Mouse (Mus musculus): ENCODE results near the gene Prkaa2. TPM values are rescaled to one million over a fixed set of nuclear protein-coding genes. Genes with fewer than 3 reads are reported as not detected.
A peak's percentile ranks its signal among the peaks of the same experiment; 100 is the strongest.

Gene Prkaa2
- polyA plus RNA-seq, 1 experiment, result 11.8 TPM

- TF ChIP-seq POLR2A (IDR thresholded peaks at IDR 0.05; ENCODE audit: borderline replicate concordance, extremely low read depth, insufficient read depth, insufficient read length, poor library complexity, severe bottlenecking) (no peak), CTCF (IDR thresholded peaks at IDR 0.05; ENCODE audit: borderline replicate concordance, extremely low read depth, insufficient read depth, insufficient read length) (no peak)
- DNase-seq (ENCODE audit: low read depth), result no peak
Observed at GRCm38 (mm10) chr4:105133350-105134050, 23.8 kb upstream of the Prkaa2 start.

- DNase-seq (ENCODE audit: low read depth), result no peak
- TF ChIP-seq CTCF (IDR thresholded peaks at IDR 0.05; ENCODE audit: borderline replicate concordance, extremely low read depth, insufficient read depth, insufficient read length) (no peak), POLR2A (IDR thresholded peaks at IDR 0.05; ENCODE audit: borderline replicate concordance, extremely low read depth, insufficient read depth, insufficient read length, poor library complexity, severe bottlenecking) (no peak)
Observed at GRCm38 (mm10) chr4:105131756-105132314, 22.1 kb upstream of the Prkaa2 start.

GRCm38 (mm10) chr4:105129212-105129611 lies 19.5 kb upstream of the Prkaa2 start:
- DNase-seq (ENCODE audit: low read depth), result no peak
- no peak for TF ChIP-seq CTCF (IDR thresholded peaks at IDR 0.05; ENCODE audit: borderline replicate concordance, extremely low read depth, insufficient read depth, insufficient read length)
- TF ChIP-seq POLR2A (IDR thresholded peaks at IDR 0.05; ENCODE audit: borderline replicate concordance, extremely low read depth, insufficient read depth, insufficient read length, poor library complexity, severe bottlenecking), result no peak

GRCm38 (mm10) chr4:105122429-105122828 lies 12.7 kb upstream of the Prkaa2 start:
- peak; percentile 76 for DNase-seq (ENCODE audit: low read depth)
- TF ChIP-seq POLR2A (IDR thresholded peaks at IDR 0.05; ENCODE audit: borderline replicate concordance, extremely low read depth, insufficient read depth, insufficient read length, poor library complexity, severe bottlenecking), result no peak
- TF ChIP-seq CTCF (IDR thresholded peaks at IDR 0.05; ENCODE audit: borderline replicate concordance, extremely low read depth, insufficient read depth, insufficient read length), result peak; percentile 60; the same call in 1 of the 2 replicates

- DNase-seq (ENCODE audit: low read depth), result peak; percentile 49
- no peak for TF ChIP-seq POLR2A (IDR thresholded peaks at IDR 0.05; ENCODE audit: borderline replicate concordance, extremely low read depth, insufficient read depth, insufficient read length, poor library complexity, severe bottlenecking)
- TF ChIP-seq CTCF (IDR thresholded peaks at IDR 0.05; ENCODE audit: borderline replicate concordance, extremely low read depth, insufficient read depth, insufficient read length), result no peak
Observed at GRCm38 (mm10) chr4:105121081-105121480, 11.4 kb upstream of the Prkaa2 start.

GRCm38 (mm10) chr4:105113468-105113867 lies 3.8 kb upstream of the Prkaa2 start:
- DNase-seq (ENCODE audit: low read depth), result no peak
- no peak for TF ChIP-seq POLR2A (IDR thresholded peaks at IDR 0.05; ENCODE audit: borderline replicate concordance, extremely low read depth, insufficient read depth, insufficient read length, poor library complexity, severe bottlenecking)
- TF ChIP-seq CTCF (IDR thresholded peaks at IDR 0.05; ENCODE audit: borderline replicate concordance, extremely low read depth, insufficient read depth, insufficient read length), result no peak

GRCm38 (mm10) chr4:105113042-105113441 lies 3.4 kb upstream of the Prkaa2 start:
- no peak for DNase-seq (ENCODE audit: low read depth)
- TF ChIP-seq CTCF (IDR thresholded peaks at IDR 0.05; ENCODE audit: borderline replicate concordance, extremely low read depth, insufficient read depth, insufficient read length) (no peak), POLR2A (IDR thresholded peaks at IDR 0.05; ENCODE audit: borderline replicate concordance, extremely low read depth, insufficient read depth, insufficient read length, poor library complexity, severe bottlenecking) (no peak)

GRCm38 (mm10) chr4:105111770-105112169 lies 2.1 kb upstream of the Prkaa2 start:
- no peak for TF ChIP-seq CTCF (IDR thresholded peaks at IDR 0.05; ENCODE audit: borderline replicate concordance, extremely low read depth, insufficient read depth, insufficient read length)
- TF ChIP-seq POLR2A (IDR thresholded peaks at IDR 0.05; ENCODE audit: borderline replicate concordance, extremely low read depth, insufficient read depth, insufficient read length, poor library complexity, severe bottlenecking), result no peak
- DNase-seq (ENCODE audit: low read depth), result no peak

- DNase-seq (ENCODE audit: low read depth), result no peak
- no peak for TF ChIP-seq POLR2A (IDR thresholded peaks at IDR 0.05; ENCODE audit: borderline replicate concordance, extremely low read depth, insufficient read depth, insufficient read length, poor library complexity, severe bottlenecking)
- no peak for TF ChIP-seq CTCF (IDR thresholded peaks at IDR 0.05; ENCODE audit: borderline replicate concordance, extremely low read depth, insufficient read depth, insufficient read length)
Observed at GRCm38 (mm10) chr4:105110684-105111035, 970 bp upstream of the Prkaa2 start.

GRCm38 (mm10) chr4:105109990-105110683 lies 447 bp upstream of the Prkaa2 start:
- peak; percentile 69 for DNase-seq (ENCODE audit: low read depth)
- TF ChIP-seq POLR2A (IDR thresholded peaks at IDR 0.05; ENCODE audit: borderline replicate concordance, extremely low read depth, insufficient read depth, insufficient read length, poor library complexity, severe bottlenecking) (no peak), CTCF (IDR thresholded peaks at IDR 0.05; ENCODE audit: borderline replicate concordance, extremely low read depth, insufficient read depth, insufficient read length) (no peak)

GRCm38 (mm10) chr4:105108641-105109198 lies 970 bp downstream of the Prkaa2 start:
- TF ChIP-seq CTCF (IDR thresholded peaks at IDR 0.05; ENCODE audit: borderline replicate concordance, extremely low read depth, insufficient read depth, insufficient read length), result no peak
- TF ChIP-seq POLR2A (IDR thresholded peaks at IDR 0.05; ENCODE audit: borderline replicate concordance, extremely low read depth, insufficient read depth, insufficient read length, poor library complexity, severe bottlenecking), result no peak
- DNase-seq (ENCODE audit: low read depth), result peak; percentile 7

All from brain, embryonic 14.5 days (tissue).